Mouse (Mus musculus) embryonic facial prominence, embryonic 15.5 days (tissue): ENCODE results near the gene Il22ra1. TPM values are rescaled to one million over a fixed set of nuclear protein-coding genes. Genes with fewer than 3 reads are reported as not detected.

ENCODE experiments used
- ATAC-seq: fragments of 200-750 bp; cut with Nextera tagmentation; 2 replicates; pipeline ENCODE4 v1.8.0; 2017; ENCODE audit warnings: low read depth, moderate TSS enrichment; ENCODE audit not compliant: insufficient number of reproducible peaks, low FRiP score, low TSS enrichment
- H3K27ac ChIP-seq: fragments of 300-500 bp; sonication (generic); replicated peaks from 2 replicates; pipeline ENCODE4 v1.5.1; 2015; ENCODE audit warnings: mild to moderate bottlenecking, inconsistent platforms
- H3K27me3 ChIP-seq: fragments of 300-500 bp; sonication (generic); 2 replicates; pipeline ENCODE4 v1.6.1; 2015; ENCODE audit warnings: inconsistent platforms
- H3K36me3 ChIP-seq: fragments of 300-500 bp; sonication (generic); 2 replicates; pipeline ENCODE4 v1.6.1; 2015; ENCODE audit warnings: mild to moderate bottlenecking, inconsistent platforms
- H3K4me1 ChIP-seq: fragments of 300-500 bp; sonication (generic); 2 replicates; pipeline ENCODE4 v1.6.1; 2015; ENCODE audit warnings: inconsistent platforms
- H3K4me2 ChIP-seq: fragments of 300-500 bp; sonication (generic); replicated peaks from 2 replicates; pipeline ENCODE4 v1.6.1; 2015; ENCODE audit warnings: mild to moderate bottlenecking, inconsistent platforms
- H3K4me3 ChIP-seq: fragments of 300-500 bp; sonication (generic); replicated peaks from 2 replicates; pipeline ENCODE4 v1.5.1; 2015; ENCODE audit warnings: mild to moderate bottlenecking, inconsistent platforms
- H3K9ac ChIP-seq: fragments of 300-500 bp; sonication (generic); 2 replicates; pipeline ENCODE4 v1.6.1; 2015; ENCODE audit warnings: inconsistent platforms
- H3K9me3 ChIP-seq: fragments of 300-500 bp; sonication (generic); replicated peaks from 2 replicates; pipeline ENCODE4 v1.6.1; 2016; ENCODE audit warnings: inconsistent platforms
- WGBS: fragments of 180-500 bp; shearing (Covaris S2); methylation state at CpG from one replicate; pipeline ENCODE4 v1.1.7; 2015; 5-methylcytosine and 5-hydroxymethylcytosine counted together
- polyA plus RNA-seq: library from polyadenylated mRNA; unstranded; fragments of >200 nt; fragmentation: Nextera tagmentation; extraction: Ambion mirVana; gene quantifications from 2 replicates; pipeline ENCODE4 v1.2.1, GENCODE M21; 2015

Il22ra1 gene
- polyA plus RNA-seq, 1 experiment from 2014 or later = 1.1 TPM

DNA sequence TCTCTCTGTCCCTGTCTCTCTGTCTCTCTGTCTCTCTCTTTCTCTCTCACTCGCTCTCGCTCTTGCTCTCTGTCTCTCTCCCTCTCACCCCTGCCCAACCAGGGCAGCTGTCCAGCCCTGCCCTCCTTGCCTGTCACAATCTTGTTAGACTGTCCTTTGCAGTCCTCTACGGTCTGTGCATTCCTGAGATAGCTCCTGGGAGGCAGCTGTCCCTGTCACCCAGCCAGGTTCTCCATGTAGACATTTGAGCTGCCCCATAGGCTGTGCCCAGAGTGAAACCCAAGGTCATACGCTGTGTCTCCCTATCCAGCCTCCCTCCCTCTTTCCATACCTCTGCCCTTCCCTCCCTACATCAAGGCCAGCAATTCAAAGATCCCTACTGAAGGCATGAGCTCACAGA, 44.7 kb downstream of the Il22ra1 start:
- Histone ChIP-seq H3K4me3 (no peak overlapping the region), H3K36me3 (no peaks in the 10 kb centered on the region), H3K4me2 (no peak overlapping the region), H3K27ac (no peak overlapping the region), H3K4me1 (no peaks in the 10 kb centered on the region), H3K9ac (no peak overlapping the region), H3K27me3 (no peaks in the 10 kb centered on the region), H3K9me3 (no peaks in the 10 kb centered on the region)
- ATAC-seq = no peak
- WGBS = 66% methylated on average over 4 of the region's 4 CpGs

DNA sequence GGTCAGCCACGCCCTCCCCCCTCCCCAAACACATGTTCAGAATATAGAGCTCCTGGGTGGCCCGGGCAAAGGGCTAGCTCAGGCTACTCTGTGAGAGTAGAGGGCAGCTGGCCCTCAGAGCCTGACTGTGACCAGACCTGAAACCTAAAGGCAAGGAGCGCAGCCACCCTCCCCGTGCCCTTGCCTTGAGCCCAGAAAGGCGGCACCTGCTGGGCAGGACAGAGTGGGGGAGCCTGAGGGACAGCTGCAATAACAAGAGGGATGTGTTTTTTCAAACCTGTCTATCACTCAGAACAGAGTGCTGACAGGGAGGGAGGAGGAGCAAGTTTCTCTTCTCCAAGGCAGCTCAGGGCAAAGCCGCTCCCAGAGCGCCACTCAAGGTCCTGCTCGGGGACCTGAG, 46.5 kb downstream of the Il22ra1 start:
- H3K27ac ChIP-seq = no peak overlapping the region
- no peaks in the 10 kb centered on the region for H3K36me3 ChIP-seq
- H3K4me1 ChIP-seq = peaks cover 4% of the 10 kb centered on the region; the same call in 1 of the 2 replicates
- no peaks in the 10 kb centered on the region for H3K27me3 ChIP-seq
- no peak overlapping the region for H3K4me3 ChIP-seq
- no peak overlapping the region for H3K4me2 ChIP-seq
- no peak overlapping the region for H3K9ac ChIP-seq
- WGBS = 55% methylated on average over 8 of the region's 8 CpGs
- H3K9me3 ChIP-seq = no peaks in the 10 kb centered on the region
- ATAC-seq = no peak

DNA sequence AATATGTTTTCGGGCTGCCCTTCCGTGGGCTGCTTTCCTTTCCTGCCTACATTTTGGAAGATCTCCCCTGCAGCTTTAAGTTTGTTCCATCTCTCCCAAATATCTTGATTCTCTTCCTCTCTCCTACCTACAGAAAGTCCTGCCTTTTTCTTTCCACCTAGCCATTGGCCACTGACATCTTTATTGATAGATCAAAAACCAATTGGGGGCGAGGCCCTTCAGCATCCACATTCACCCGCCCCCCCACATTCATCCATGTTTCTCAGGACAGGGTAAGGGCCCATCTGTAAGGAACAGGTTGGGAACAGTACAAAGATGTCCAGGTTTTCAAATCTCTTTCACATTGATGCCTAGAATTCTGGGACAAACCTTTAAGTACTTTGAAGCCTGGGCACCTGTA, 48.9 kb downstream of the Il22ra1 start:
- H3K36me3 ChIP-seq = no peaks in the 10 kb centered on the region
- whole genome bisulfite sequencing = 81% methylated on average over 4 of the region's 4 CpGs
- no peak overlapping the region for H3K27ac ChIP-seq
- H3K9ac ChIP-seq = no peak overlapping the region
- no peak overlapping the region for H3K4me3 ChIP-seq
- no peak overlapping the region for H3K4me2 ChIP-seq
- peaks cover 18% of the 10 kb centered on the region for H3K4me1 ChIP-seq
- no peak for ATAC-seq
- no peaks in the 10 kb centered on the region for H3K27me3 ChIP-seq
- no peaks in the 10 kb centered on the region for H3K9me3 ChIP-seq

DNA sequence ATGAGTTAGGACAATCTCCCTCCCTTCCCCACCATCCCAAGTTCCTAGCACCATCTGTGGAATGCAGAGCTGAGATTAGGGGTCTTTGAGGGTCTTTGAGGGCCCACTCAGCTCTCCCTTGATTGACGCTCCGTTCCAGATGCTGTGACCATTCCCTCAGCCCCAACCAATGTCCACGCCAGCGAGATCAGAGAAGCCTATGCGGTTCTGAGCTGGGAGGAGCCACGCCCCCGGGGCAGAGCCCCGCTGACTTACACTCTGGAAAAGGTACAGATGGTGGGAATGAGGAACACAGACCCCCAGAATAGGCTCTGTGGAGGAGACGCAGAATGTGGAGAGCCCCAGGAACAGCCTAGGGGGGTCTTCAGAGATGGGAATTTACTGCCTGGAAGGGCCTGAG, 51.7 kb downstream of the Il22ra1 start:
- H3K9me3 ChIP-seq = no peaks in the 10 kb centered on the region
- no peak overlapping the region for H3K9ac ChIP-seq
- no peak overlapping the region for H3K4me3 ChIP-seq
- peaks cover 18% of the 10 kb centered on the region for H3K4me1 ChIP-seq
- no peak for ATAC-seq
- 49% methylated on average over 9 of the region's 9 CpGs for WGBS
- H3K27ac ChIP-seq = no peak overlapping the region
- H3K27me3 ChIP-seq = no peaks in the 10 kb centered on the region
- no peak overlapping the region for H3K4me2 ChIP-seq
- H3K36me3 ChIP-seq = no peaks in the 10 kb centered on the region

DNA sequence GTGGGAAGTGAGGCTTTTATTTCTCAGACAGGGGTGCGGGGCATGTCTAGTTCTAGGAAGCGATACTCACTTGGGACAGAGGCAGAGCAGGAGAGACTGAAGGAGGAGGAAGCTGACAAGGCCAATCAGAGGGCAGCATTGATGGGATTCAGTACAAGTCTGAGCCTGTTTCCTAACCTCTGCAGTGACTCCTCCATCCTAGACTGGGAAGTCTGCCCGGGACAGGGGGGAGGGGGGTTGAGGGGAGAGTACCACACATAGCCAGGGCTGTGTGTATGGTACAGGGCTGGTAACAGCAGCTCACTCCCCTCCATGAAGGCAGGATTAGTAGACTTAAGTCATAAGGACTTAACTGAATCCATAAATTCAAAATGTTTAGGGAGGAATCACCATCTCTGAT, 52.3 kb downstream of the Il22ra1 start:
- H3K36me3 ChIP-seq = no peaks in the 10 kb centered on the region
- WGBS = 40% methylated on average over 3 of the region's 3 CpGs
- no peaks in the 10 kb centered on the region for H3K27me3 ChIP-seq
- ATAC-seq = no peak
- H3K4me2 ChIP-seq = no peak overlapping the region
- H3K4me1 ChIP-seq = peaks cover 18% of the 10 kb centered on the region
- H3K9ac ChIP-seq = no peak overlapping the region
- no peak overlapping the region for H3K27ac ChIP-seq
- H3K4me3 ChIP-seq = no peak overlapping the region
- no peaks in the 10 kb centered on the region for H3K9me3 ChIP-seq

DNA sequence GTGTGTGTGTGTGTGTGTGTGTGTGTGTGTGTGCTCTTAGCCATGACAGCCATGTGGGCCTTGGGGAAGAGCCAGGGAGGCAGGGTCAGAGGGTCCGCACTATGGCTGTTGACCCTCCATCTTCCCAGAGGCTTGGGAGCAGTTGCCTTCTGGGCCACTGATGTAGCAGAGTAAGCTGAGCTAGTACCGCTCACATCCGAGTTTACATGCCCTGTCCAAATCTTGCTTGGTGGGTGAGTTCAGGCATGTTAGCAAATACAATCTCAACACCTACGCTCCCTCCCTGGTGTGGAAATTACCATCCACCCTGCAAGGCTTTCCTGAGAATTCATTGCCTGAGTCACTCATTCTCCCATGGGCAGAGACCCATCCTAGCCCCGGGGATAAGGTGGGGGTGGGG, 53.3 kb downstream of the Il22ra1 start:
- Histone ChIP-seq H3K4me3 (no peak overlapping the region), H3K9ac (no peak overlapping the region), H3K36me3 (no peaks in the 10 kb centered on the region), H3K9me3 (no peaks in the 10 kb centered on the region), H3K4me2 (no peak overlapping the region), H3K27ac (no peak overlapping the region; the same call in 1 of the 2 replicates), H3K4me1 (peaks cover 18% of the 10 kb centered on the region), H3K27me3 (no peaks in the 10 kb centered on the region)
- ATAC-seq = no peak
- 79% methylated on average over 5 of the region's 5 CpGs for WGBS

DNA sequence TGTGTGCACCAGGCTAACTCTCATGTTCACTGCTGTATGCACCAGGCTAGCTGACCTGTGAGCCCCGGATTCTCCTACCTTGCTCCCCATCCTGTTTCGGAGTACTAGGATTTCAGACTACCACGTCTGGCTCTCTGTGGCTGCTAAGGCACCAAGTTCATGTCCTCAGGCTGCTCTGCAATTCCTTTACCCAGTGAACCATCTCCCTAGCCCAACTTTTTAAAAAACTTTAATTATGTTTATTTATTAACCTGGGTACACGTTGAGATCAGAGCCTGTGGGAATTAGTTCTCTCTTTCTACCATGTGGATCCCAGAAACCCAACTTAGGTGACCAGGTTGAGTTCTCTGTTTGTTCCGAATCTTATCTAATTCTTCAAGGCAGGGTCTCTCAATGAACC, 58.6 kb downstream of the Il22ra1 start:
- Histone ChIP-seq H3K27me3 (no peaks in the 10 kb centered on the region), H3K9ac (no peak overlapping the region), H3K9me3 (no peaks in the 10 kb centered on the region), H3K4me2 (no peak overlapping the region), H3K4me3 (no peak overlapping the region), H3K36me3 (no peaks in the 10 kb centered on the region), H3K27ac (no peak overlapping the region), H3K4me1 (no peaks in the 10 kb centered on the region)
- ATAC-seq = no peak
- 74% methylated on average over 5 of the region's 5 CpGs for WGBS

DNA sequence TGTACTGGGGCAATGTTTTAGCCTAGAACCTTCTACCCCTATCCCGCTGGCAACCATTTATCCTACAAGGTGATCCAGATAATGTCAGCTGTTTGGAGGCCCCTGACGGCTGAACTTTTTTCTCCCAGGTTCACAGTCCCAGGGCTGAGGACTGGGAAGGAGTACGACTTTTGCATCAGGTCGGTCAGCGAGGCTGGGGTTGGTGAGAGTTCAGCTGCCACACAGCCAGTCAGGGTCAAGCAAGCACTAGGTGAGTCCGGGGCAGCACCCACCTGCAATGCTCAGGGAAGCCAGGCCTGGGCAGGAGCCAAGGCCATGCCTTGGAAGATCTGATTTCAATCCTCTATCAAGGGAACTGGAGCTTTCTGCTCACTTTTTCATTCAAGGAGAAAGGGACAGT, 59.3 kb downstream of the Il22ra1 start:
- 83% methylated on average over 6 of the region's 6 CpGs for WGBS

DNA sequence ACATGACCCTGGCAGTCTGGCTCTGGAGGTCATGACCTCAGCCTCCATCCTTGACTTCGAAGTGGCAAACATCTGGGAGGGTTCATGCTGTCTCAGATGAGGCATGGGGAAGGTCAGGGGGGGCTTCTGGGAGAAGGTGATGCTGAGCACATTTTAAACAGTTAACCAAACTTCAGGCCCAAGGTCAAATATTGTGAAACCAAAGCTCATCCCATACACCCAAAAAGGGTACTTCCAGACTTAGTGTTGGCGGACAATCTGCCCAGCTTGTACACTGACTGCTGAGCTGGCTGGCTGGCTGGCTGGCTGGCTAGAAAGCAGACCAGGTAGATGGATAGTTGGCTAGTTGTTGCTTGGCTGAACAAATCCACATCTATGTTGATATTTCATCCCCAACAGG, 61.2 kb downstream of the Il22ra1 start:
- H3K4me2 ChIP-seq = no peak overlapping the region
- ATAC-seq = no peak
- H3K36me3 ChIP-seq = no peaks in the 10 kb centered on the region
- WGBS = 59% methylated on average over 2 of the region's 2 CpGs
- no peak overlapping the region for H3K9ac ChIP-seq
- H3K27ac ChIP-seq = no peak overlapping the region
- no peaks in the 10 kb centered on the region for H3K4me1 ChIP-seq
- H3K9me3 ChIP-seq = no peaks in the 10 kb centered on the region
- no peaks in the 10 kb centered on the region for H3K27me3 ChIP-seq
- H3K4me3 ChIP-seq = no peak overlapping the region

More for the DNA sequence above, 59.3 kb downstream of the Il22ra1 start:
- ATAC-seq = no peak
- Histone ChIP-seq H3K4me3 (no peak overlapping the region), H3K4me1 (no peaks in the 10 kb centered on the region), H3K27me3 (no peaks in the 10 kb centered on the region), H3K27ac (no peak overlapping the region), H3K36me3 (no peaks in the 10 kb centered on the region), H3K9ac (no peak overlapping the region), H3K9me3 (no peaks in the 10 kb centered on the region), H3K4me2 (no peak overlapping the region)

DNA sequence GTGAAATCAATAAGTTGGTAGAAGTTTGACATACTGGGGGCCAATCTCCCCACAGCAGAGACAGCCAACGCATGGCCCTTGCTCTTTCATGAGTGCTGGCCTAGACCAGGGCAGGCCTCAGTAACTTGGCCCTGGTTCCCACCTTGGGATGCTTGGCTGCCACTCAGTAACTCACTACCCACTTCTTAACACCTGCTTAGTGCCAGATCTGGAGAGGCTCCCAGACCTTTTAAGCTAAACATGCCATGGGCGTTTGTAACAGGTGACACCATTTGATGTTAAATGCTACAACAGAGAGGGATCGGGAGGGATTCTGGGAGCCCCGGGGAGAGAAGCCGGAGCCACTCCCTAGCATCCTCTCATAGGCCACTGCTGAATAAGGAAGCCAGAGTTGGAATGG, 64.8 kb downstream of the Il22ra1 start:
- Histone ChIP-seq H3K27ac (no peak overlapping the region), H3K9ac (no peak overlapping the region), H3K4me2 (no peak overlapping the region), H3K9me3 (no peaks in the 10 kb centered on the region), H3K36me3 (no peaks in the 10 kb centered on the region), H3K27me3 (no peaks in the 10 kb centered on the region), H3K4me1 (peaks cover 5% of the 10 kb centered on the region), H3K4me3 (no peak overlapping the region)
- 81% methylated on average over 5 of the region's 5 CpGs for WGBS
- ATAC-seq = no peak

DNA sequence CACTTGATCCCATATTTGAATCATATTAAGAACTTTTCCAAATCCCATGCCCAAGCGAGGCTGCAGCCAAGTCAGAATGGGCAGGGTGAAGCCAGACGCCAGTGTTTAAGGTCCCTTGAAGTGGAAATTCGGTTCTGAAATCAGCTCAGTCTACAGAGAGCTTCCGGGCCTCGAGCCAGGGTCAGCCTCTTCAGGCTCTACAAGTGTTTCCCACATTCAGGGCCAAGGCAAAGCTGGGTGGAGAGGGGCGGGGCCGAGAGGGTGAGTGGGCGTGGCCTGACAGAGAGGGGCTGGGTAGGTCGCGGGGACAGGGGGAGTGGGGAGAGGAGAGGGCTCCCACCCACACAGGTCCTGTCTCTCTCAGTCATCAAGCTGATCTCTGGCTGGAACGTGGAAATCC, 70.0 kb downstream of the Il22ra1 start:
- Histone ChIP-seq H3K4me3 (0 out of 2 replicates have a peak overlapping the region, but pooled peaks have one; percentile 1), H3K9me3 (no peaks in the 10 kb centered on the region), H3K4me1 (peaks cover 13% of the 10 kb centered on the region), H3K4me2 (0 out of 2 replicates have a peak overlapping the region, but pooled peaks have one; percentile 4), H3K36me3 (no peaks in the 10 kb centered on the region), H3K27ac (0 out of 2 replicates have a peak overlapping the region, but pooled peaks have one; percentile 34), H3K27me3 (no peaks in the 10 kb centered on the region), H3K9ac (no peak overlapping the region)
- peak; percentile 46; the same call in 1 of the 2 replicates for ATAC-seq
- WGBS = 32% methylated on average over 11 of the region's 11 CpGs

DNA sequence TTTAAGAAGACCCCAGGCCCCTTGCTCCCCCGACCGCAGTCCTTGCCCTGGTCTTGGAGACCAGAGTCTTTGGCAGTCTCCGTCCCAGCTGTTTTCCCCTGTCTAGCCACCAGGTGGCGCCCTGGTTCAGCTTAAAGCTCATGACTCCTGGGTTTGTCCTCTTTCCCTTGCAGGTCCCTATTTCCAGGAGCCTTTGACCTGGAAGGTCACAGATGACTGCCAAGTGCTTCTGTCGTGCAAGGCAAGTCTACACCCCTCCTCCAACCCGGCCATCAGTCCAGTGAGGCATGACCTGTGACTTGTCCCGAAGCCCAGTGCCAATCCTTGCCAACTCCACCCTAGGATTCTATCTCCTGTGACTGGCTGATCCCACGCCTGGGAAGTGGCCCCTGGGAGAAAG, 73.6 kb downstream of the Il22ra1 start:
- Histone ChIP-seq H3K4me1 (peaks cover 11% of the 10 kb centered on the region), H3K9me3 (no peaks in the 10 kb centered on the region), H3K27ac (no peak overlapping the region), H3K4me2 (no peak overlapping the region), H3K9ac (no peak overlapping the region), H3K4me3 (no peak overlapping the region), H3K27me3 (no peaks in the 10 kb centered on the region), H3K36me3 (no peaks in the 10 kb centered on the region)
- 18% methylated on average over 8 of the region's 8 CpGs for WGBS
- no peak for ATAC-seq
